Mouse (Mus musculus) limb, embryonic 10.5 days (tissue): ENCODE results near the gene Inpp5a. TPM values are rescaled to one million over a fixed set of nuclear protein-coding genes. Genes with fewer than 3 reads are reported as not detected.
A peak's percentile ranks its signal among the peaks of the same experiment; 100 is the strongest.

Experiments used
- DNase-seq: peaks from one replicate; pipeline ENCODE4 v3.0.0-alpha.2; 2017; ENCODE audit warnings: low spot score
- H3K27ac ChIP-seq: fragments of 300-500 bp; sonication (generic); 2 replicates; pipeline ENCODE4 v1.5.1; 2016; ENCODE audit warnings: mild to moderate bottlenecking
- H3K27me3 ChIP-seq: fragments of 300-500 bp; sonication (generic); 2 replicates; pipeline ENCODE4 v1.6.1; 2016; ENCODE audit warnings: low read depth, mild to moderate bottlenecking; ENCODE audit not compliant: poor library complexity, severe bottlenecking
- H3K36me3 ChIP-seq: fragments of 300-500 bp; sonication (generic); 2 replicates; pipeline ENCODE4 v1.6.1; 2016; ENCODE audit warnings: mild to moderate bottlenecking, moderate library complexity
- H3K4me1 ChIP-seq: fragments of 300-500 bp; sonication (generic); 2 replicates; pipeline ENCODE4 v1.6.1; 2016
- H3K4me3 ChIP-seq: fragments of 300-500 bp; sonication (generic); 2 replicates; pipeline ENCODE4 v1.5.1; 2016; ENCODE audit warnings: mild to moderate bottlenecking, moderate library complexity
- H3K9me3 ChIP-seq: fragments of 300-500 bp; sonication (generic); replicated peaks from 2 replicates; pipeline ENCODE4 v1.6.1; 2016; ENCODE audit warnings: mild to moderate bottlenecking
- WGBS: fragments of 180-500 bp; shearing (Covaris S2); methylation state at CpG from one replicate; pipeline ENCODE4 v1.1.7; 2016; 5-methylcytosine and 5-hydroxymethylcytosine counted together
- polyA plus RNA-seq: library from polyadenylated mRNA; unstranded; fragments of >200 nt; fragmentation: Nextera tagmentation; extraction: Ambion mirVana; gene quantifications from 2 replicates; pipeline ENCODE4 v1.2.1, GENCODE M21; 2016

Inpp5a gene
- polyA plus RNA-seq, 1 experiment from 2014 or later, result 17.3 TPM

DNA sequence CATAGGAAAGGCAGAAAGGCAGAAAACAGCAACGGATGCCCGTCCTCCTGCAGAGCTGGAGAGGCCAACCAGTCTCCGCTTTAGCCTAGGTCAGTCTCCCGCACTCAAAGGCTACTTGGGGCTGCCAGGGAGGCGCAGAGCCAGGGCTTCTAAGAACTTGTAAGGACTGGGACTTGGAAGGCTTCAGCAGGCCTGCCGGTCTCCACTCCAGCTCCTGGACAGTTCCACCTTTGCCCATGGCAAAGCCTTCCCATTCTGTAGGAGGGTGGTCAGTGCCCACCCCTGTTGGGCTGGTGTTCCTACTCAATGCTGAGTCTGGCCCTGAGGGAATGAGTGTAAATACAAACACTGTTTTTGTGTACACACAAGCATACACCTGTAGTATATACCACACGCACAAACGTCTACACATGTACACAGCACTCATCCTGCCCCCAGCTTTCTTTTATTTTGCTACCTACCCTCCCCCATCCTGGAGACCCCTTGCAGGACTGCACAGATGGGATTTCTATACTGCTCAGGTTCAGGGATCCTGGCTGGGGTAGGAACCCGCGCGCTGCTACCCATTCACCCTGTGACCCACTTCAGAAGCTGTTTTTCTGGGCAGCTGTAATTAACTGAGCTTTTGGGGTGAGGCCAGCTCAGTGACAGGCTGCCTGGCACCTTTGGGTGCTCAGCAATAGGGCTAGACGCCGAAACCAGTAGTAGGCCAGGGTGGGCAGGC is 25.5 kb upstream of the Inpp5a start:
- H3K27ac ChIP-seq, result peak overlapping the region; percentile 91
- peak; percentile 38 for DNase-seq
- H3K27me3 ChIP-seq, result no peaks in the 10 kb centered on the region
- H3K36me3 ChIP-seq, result no peaks in the 10 kb centered on the region
- 60% methylated on average over 13 of the region's 13 CpGs for WGBS
- H3K9me3 ChIP-seq, result no peaks in the 10 kb centered on the region
- H3K4me3 ChIP-seq, result no peak overlapping the region
- peaks cover 37% of the 10 kb centered on the region for H3K4me1 ChIP-seq

DNA sequence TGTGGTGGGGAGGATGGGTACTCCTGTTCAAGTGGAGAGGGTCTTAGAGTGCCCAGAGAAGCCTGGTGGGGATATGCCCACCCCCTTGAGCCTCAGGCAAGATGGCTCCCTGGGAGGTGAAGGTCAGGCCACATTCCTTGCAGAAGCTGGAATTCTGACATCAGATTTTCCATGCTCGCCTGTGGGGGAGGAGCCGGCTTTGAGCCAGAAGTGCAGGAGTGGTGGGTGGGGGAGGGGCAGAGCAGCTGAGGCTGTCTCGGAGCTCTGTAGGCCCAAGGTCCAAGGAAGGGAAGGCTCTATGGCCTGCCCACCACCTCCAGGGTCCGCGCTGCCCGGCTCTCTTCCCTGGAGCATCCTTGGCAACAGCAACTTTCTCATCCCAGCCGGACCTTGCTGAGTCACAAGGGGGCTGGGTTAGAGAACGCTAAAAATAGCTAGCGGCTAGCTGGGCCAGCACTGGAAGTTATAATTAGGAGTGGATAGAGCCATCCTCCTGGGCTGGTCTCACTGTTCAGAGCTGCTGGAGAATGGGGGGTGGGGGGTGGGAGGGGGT is 24.8 kb upstream of the Inpp5a start:
- H3K4me3 ChIP-seq, result peak overlapping the region; percentile 29
- no peaks in the 10 kb centered on the region for H3K36me3 ChIP-seq
- peaks cover 44% of the 10 kb centered on the region for H3K4me1 ChIP-seq
- peak; percentile 85 for DNase-seq
- H3K27me3 ChIP-seq, result no peaks in the 10 kb centered on the region
- 7% methylated on average over 9 of the region's 9 CpGs for WGBS
- H3K9me3 ChIP-seq, result no peaks in the 10 kb centered on the region
- peak overlapping the region; percentile 91 for H3K27ac ChIP-seq

DNA sequence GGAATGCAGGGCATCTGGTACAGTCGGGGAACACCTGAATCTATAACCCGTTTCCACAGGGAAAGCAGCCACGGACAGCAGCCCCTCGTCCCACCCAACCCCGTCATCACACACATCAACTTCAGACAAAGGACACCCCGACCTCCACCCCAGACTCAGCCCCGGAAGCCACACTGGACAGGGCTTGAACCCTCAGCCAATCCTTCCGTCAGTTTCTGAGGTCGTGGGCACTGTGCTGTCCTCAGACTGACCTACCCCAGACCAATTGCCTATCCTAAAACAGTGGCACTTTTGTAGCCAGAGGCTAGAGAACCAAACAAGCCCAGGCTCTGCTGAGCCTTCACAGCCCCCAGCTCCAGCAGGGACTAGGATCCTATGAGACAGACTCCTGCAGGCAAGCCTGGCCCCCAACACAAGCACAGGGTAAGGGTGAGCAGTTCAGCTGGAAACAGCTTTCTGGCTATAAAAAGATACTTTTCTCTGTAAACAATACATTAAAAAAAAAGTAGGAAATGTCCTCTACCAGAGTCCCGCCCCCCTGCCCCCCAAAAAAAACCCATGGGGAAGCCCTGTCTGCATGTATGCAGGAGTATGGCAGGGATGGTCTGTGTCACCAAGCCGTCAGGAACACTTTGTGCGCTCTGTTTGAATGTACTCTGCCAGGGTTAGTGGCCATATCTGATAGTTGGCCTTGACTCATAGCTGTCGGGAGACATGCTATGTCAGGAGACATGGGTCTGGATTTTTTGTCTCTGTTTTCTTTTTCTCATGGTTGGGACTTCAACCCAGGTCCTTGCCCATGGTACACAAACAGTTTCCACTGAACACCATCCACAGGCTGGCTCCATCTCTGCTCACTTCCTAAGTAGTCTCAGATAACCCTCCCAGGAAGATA is 23.7 kb upstream of the Inpp5a start:
- 78% methylated on average over 13 of the region's 13 CpGs for WGBS
- H3K9me3 ChIP-seq, result no peaks in the 10 kb centered on the region
- no peaks in the 10 kb centered on the region for H3K27me3 ChIP-seq
- no peak for DNase-seq
- H3K4me3 ChIP-seq, result no peak overlapping the region
- H3K27ac ChIP-seq, result peak overlapping the region; percentile 91
- H3K4me1 ChIP-seq, result peaks cover 54% of the 10 kb centered on the region
- no peaks in the 10 kb centered on the region for H3K36me3 ChIP-seq

DNA sequence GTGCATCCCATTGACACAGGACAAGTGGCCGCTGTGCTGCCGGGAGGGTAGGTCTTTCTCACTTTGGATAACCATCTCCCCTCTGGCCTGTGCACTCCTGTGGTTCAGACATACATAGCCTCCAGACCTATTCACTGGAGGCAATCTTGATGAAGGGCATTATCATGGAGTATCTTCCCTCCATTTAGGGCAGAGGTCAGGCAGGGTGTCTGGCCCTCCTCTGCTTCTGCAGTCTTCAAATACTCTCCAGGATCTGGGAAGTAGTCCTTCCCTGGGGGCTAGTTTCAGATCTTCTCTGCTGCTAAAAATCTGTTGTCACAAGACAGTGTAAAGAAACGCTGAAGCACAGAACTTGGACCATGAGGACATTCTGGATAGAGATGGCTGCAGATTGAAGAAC is 22.8 kb upstream of the Inpp5a start:
- 91% methylated on average over 3 of the region's 3 CpGs for WGBS
- Histone ChIP-seq H3K9me3 (no peaks in the 10 kb centered on the region), H3K27ac (no peak overlapping the region), H3K4me3 (no peak overlapping the region), H3K4me1 (peaks cover 56% of the 10 kb centered on the region), H3K27me3 (no peaks in the 10 kb centered on the region), H3K36me3 (no peaks in the 10 kb centered on the region)
- no peak for DNase-seq

DNA sequence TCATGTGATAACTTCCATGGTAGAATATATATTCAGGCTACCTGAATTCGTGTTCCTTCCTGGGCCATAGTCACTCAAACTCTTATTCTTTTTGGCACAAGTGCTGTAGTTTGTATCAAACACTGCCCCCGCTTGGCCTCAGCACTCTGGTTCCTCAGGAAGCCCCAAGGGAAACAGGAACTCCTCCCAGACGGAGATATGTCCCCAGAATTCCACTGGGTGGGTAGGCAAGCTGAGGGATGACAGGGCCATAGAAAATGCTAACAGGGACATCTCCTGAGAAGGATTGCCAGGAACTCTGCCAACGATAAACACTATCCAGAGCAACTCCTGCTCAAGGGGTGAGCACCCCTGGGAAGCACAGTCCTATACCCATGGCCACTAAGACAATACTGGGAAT is 22.4 kb upstream of the Inpp5a start:
- H3K4me1 ChIP-seq, result peaks cover 56% of the 10 kb centered on the region
- no peaks in the 10 kb centered on the region for H3K36me3 ChIP-seq
- no peaks in the 10 kb centered on the region for H3K9me3 ChIP-seq
- no peak overlapping the region for H3K4me3 ChIP-seq
- no peak for DNase-seq
- no peaks in the 10 kb centered on the region for H3K27me3 ChIP-seq
- 75% methylated on average over 4 of the region's 4 CpGs for WGBS
- H3K27ac ChIP-seq, result no peak overlapping the region

DNA sequence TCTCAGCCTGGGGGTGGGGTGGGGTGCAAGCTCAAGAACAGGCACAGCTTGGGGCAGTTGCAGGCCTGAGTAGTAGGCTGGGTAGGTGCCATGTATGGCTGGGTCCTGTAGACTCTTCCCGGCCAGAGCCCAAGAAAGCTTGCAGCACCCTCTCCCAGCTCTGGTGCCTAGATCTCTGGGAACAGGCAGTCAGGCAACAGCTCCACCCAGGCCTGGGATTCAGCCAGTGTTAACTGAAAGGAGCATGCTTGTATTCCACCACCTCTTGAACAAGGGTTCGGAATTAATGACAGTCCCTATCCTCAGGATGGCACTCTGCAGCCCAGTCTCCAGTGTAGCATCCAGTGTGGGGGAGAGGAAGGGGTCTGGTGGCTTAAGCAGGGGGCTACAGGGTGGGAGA is 20.7 kb upstream of the Inpp5a start:
- H3K4me3 ChIP-seq, result no peak overlapping the region
- WGBS, result 87% methylated on average over 2 of the region's 2 CpGs
- no peak for DNase-seq
- no peaks in the 10 kb centered on the region for H3K9me3 ChIP-seq
- peaks cover 47% of the 10 kb centered on the region for H3K4me1 ChIP-seq
- H3K36me3 ChIP-seq, result no peaks in the 10 kb centered on the region
- peak overlapping the region; percentile 85 for H3K27ac ChIP-seq
- H3K27me3 ChIP-seq, result no peaks in the 10 kb centered on the region

DNA sequence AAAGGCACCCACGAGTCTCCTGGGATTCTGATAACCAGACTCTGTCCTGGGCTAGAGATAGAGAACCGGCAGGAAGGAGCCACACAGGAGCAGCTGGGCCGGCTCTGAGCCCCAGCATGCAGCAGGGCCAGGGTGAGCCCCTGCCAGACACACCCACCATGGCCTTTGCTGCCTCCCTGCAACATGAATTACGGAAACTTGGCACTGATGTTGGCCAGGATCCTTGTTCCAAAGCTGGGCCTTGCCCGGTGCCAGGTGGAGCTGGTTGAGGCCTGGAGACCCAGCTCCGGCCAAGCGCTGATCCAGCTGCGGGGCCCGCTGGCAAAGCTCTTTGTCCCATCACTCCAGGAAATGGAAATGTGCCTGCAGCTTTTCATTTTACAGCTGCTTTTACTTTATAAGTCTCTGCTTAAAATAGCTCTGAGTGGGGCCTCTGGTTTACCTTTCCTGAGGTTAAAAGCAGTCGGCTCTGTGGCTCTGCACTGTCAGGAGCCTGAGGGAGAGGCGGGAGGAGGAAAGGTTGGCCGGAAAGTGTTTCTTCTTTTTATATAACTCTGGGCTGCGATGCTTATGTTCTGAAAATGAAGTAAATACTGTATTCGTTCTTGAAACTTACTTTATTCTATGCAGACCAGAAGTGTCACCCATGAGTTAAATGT is 20.1 kb upstream of the Inpp5a start:
- WGBS, result 75% methylated on average over 14 of the region's 14 CpGs
- H3K27ac ChIP-seq, result peak overlapping the region; percentile 85
- no peaks in the 10 kb centered on the region for H3K36me3 ChIP-seq
- DNase-seq, result peak; percentile 47
- H3K27me3 ChIP-seq, result no peaks in the 10 kb centered on the region
- H3K9me3 ChIP-seq, result no peaks in the 10 kb centered on the region
- peaks cover 41% of the 10 kb centered on the region for H3K4me1 ChIP-seq
- H3K4me3 ChIP-seq, result no peak overlapping the region

DNA sequence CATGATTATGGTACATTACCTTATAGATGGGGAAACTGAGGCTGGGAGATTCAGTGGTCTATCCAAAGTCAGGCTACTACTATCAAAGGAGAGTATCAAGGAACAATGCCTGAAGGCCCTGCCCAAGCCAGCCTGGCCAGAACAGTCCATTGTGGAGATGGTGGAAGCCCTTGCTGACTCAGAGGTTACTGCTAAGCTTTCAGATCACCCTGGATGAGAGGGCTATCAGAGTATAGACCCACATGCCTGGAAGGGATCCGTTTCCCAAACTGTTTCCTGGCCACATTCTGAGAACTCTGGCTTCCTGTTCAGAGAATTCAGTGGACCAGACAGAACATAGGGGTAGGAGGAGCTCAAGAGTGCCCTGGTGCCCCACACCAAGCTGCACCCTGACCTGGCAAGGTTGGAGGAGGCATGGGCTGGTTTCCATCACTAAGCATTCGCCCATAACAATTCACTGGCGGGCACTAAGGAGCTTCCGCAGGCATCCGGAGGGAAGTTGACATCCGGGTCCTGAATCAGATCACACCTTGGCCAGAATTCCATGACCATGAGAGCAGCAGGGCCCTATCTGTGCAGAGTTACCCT is 19.3 kb upstream of the Inpp5a start:
- Histone ChIP-seq H3K4me1 (peaks cover 33% of the 10 kb centered on the region), H3K4me3 (no peak overlapping the region), H3K27ac (peak overlapping the region; percentile 85; the same call in 1 of the 2 replicates), H3K9me3 (no peaks in the 10 kb centered on the region), H3K36me3 (no peaks in the 10 kb centered on the region), H3K27me3 (no peaks in the 10 kb centered on the region)
- WGBS, result 88% methylated on average over 6 of the region's 6 CpGs
- DNase-seq, result no peak

DNA sequence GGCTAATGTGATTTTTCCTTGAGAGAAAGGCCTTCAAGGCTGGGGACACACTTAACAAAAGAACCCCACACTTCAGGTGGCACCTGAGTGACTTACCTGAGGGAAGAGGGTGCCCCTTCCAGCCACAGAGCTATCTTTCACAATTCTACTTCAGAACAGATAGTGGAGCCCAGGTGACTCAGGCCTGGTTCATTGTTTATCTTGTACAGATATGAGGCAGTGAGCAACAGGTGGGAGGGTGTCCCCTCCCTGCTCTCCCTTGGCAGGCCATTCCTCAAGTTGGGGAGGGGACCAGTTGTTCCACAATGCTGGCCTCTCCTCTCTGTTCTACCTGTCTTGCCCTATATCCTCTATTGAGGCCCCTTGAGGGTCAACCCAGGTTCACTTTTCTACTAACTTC is 17.5 kb upstream of the Inpp5a start:
- H3K27ac ChIP-seq, result no peak overlapping the region
- no peak overlapping the region for H3K4me3 ChIP-seq
- DNase-seq, result no peak
- H3K9me3 ChIP-seq, result no peaks in the 10 kb centered on the region
- H3K36me3 ChIP-seq, result no peaks in the 10 kb centered on the region
- H3K4me1 ChIP-seq, result peaks cover 23% of the 10 kb centered on the region
- H3K27me3 ChIP-seq, result no peaks in the 10 kb centered on the region

- Histone ChIP-seq H3K27ac (no peak overlapping the region), H3K9me3 (no peaks in the 10 kb centered on the region), H3K36me3 (no peaks in the 10 kb centered on the region), H3K4me1 (no peaks in the 10 kb centered on the region), H3K27me3 (no peaks in the 10 kb centered on the region), H3K4me3 (no peak overlapping the region)
- no peak for DNase-seq
- 81% methylated on average over 7 of the region's 7 CpGs for WGBS
Measured at GRCm38 (mm10) chr7:139377381-139377780, 11.5 kb upstream of the Inpp5a start.

DNA sequence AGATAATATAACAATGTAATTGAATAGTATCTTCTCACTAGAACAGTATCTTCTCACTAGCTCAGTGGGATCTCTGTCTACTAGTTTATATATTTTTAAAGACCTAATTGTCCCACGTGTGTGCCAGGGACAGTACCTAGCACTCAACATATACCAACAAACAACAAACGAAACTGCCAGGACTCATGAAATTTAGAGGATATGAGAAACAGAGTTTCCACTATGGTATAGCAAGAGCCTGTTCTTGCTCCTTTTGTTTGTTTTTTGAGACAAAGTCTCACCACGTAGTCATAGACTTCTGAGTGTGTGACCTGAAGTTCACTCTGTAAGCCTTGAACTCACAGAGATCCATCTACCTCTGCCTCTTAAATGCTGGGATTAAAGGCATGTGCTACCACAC is 10.6 kb upstream of the Inpp5a start:
- no peaks in the 10 kb centered on the region for H3K36me3 ChIP-seq
- no peaks in the 10 kb centered on the region for H3K27me3 ChIP-seq
- 89% methylated on average over 3 of the region's 3 CpGs for WGBS
- H3K9me3 ChIP-seq, result no peaks in the 10 kb centered on the region
- H3K27ac ChIP-seq, result no peak overlapping the region
- no peak overlapping the region for H3K4me3 ChIP-seq
- H3K4me1 ChIP-seq, result no peaks in the 10 kb centered on the region
- DNase-seq, result no peak

DNA sequence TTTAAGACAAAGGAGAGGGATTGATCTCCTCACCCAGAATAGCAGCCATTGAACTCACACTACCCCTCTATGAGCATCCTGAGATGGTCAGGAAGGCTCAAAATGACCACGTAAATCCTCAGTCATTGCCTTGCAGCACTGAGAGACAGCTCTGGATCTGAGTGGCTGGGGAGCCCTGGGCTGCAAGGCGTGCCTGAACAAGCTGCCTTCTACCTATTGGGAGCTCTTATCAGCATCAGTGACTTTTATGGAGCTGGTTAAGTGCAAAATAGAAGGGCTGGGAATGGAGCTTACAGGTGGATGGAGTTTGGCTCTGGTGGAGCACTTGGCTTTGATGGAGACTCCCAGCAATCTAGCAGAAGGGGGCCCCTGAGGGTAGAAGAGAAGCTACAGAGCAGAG is 9.2 kb upstream of the Inpp5a start:
- H3K27ac ChIP-seq, result no peak overlapping the region
- no peaks in the 10 kb centered on the region for H3K9me3 ChIP-seq
- H3K4me1 ChIP-seq, result no peaks in the 10 kb centered on the region
- H3K27me3 ChIP-seq, result no peaks in the 10 kb centered on the region
- H3K36me3 ChIP-seq, result no peaks in the 10 kb centered on the region
- DNase-seq, result no peak
- H3K4me3 ChIP-seq, result no peak overlapping the region
- WGBS, result 55% methylated on average over 2 of the region's 2 CpGs
